Mouse (Mus musculus) right cerebral cortex, adult 2 months (tissue): Measurements from ENCODE around the gene Phc3.

Experiments used
- DNase-seq, 2 experiments: peaks; one replicate each; pipeline ENCODE4 v3.0.0; 2021 to 2022; ENCODE audit warnings: low spot score in 2 of 2

Gene Phc3

GRCm38 (mm10) chr3:30969104-30969581 lies at the start of gene Phc3:
TSS of gene Phc3 (minus strand) at chr3:30969415.
- DNase-seq = peak; percentile 92 to 93

DNA sequence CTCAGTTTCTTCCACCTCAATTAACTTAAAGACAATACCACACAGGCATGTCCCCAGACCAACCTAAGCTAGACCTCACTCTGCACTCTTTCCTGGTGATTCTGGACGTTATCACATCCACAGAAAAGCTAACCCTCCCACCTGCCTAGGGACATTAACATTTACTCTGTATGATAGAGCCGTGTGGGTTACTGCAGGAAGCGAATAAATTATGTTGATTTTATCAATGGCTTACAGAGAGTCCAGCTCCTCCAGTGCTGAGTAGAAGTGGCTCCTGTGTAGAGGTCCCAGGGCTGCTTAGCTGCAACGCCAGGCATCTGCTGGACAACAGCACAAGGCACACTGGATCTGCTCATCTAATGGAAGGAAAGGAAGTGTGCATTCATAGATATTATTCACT lies 48.4 kb upstream of the Phc3 start:
- DNase-seq = no peak

- DNase-seq = no peak
These were observed 47.5 kb upstream of the Phc3 start for GRCm38 (mm10) chr3:31016594-31017196.

- no peak for DNase-seq
These were observed 46.6 kb upstream of the Phc3 start for GRCm38 (mm10) chr3:31015682-31016443.

GRCm38 (mm10) chr3:31014374-31014773 lies 45.2 kb upstream of the Phc3 start:
- no peak for DNase-seq

- no peak for DNase-seq
These were observed 35.4 kb upstream of the Phc3 start for GRCm38 (mm10) chr3:31004320-31005209.

- DNase-seq = no peak
These were observed 31.9 kb upstream of the Phc3 start for GRCm38 (mm10) chr3:31001048-31001676.

- DNase-seq = no peak
These were observed 30.8 kb upstream of the Phc3 start for GRCm38 (mm10) chr3:31000018-31000407.

- DNase-seq = no peak
These were observed 30.3 kb upstream of the Phc3 start for GRCm38 (mm10) chr3:30999401-31000017.

DNA sequence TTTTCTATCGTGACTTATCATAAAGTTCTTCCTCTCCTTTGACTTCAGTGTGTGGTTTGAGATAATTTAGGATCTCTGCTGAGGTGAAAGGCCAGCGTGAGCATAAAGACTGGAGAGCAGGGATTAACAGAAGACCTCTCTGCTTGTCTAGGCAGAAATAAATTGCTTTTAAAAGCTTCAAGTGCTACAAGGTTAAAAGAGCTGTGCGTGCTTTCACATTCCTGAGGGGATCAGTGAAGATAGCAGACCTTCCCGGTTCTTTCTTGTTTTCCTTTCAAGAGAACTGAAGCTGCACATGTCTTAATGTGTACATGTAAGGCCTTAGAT lies 27.4 kb upstream of the Phc3 start:
- no peak for DNase-seq

GRCm38 (mm10) chr3:30995899-30996687 lies 26.9 kb upstream of the Phc3 start:
- peak in 1 of 2 experiments; percentile 57 for DNase-seq

- peak; percentile 89 to 94 for DNase-seq
These were observed 26.2 kb upstream of the Phc3 start, which contains the start of gene Prkci for GRCm38 (mm10) chr3:30995283-30995898. TSS of gene Prkci (plus strand) at chr3:30995747.

DNA sequence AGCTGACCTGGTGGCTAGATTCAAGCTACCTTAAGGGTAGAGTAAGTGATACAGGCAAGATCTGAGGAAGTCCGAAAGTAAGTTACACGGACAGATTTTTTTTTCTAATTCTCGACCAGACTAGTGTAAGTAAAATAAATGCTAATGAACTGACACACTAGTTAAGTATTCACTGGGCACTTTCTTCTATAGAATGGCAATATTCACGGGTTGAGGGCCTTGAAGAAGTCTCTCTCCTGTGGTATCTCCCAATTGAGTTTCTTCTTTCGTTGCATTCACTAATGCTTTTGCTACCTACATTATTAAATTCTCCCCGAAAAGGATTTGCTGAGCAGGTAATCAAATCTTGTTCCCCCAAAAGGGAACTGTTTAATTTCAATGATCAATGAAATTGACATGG lies 25.6 kb upstream of the Phc3 start:
- DNase-seq = no peak

DNA sequence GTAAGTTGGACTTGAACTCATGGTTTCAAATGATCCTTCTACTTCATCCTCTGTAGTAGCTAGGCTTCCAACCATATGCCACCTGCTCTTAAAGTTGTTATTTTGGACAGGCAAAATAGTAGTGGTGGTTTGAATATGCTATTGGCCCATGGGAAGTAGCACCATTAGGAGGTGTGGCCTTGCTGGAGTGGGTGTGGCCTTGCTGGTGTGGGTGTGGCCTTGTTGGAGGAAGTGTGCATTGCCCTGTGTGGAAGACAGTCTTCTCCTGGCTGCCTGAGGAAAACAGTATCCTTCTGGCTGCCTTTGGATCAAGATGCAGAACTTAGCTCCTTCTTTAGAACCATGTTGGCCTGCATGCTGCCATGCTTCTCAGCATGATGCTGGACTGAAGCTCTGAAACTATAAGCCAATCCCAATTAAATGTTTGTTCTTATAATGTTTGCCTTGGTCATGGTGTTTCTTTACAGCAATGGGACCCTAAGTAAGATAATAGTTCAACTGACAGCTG lies 23.9 kb upstream of the Phc3 start:
- no peak for DNase-seq

DNA sequence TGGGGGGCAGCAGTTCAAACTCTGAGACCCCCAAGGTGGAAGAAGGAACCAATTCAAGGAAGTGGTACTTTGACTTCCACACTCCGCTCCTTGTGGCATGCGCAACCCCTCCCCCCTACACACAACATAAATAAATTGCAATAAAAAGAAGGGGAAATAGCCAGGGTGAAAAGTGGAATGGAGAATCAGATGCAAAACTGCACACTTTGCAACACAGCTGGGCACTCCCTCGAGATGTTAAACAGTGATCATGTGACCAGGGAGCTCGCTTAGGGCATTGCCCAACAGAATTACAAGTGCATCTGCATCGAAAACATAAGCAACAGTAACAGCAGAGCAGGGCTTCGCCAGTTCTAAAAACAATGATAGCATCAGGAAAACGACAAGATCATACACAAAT lies 22.9 kb upstream of the Phc3 start:
- no peak for DNase-seq

- no peak for DNase-seq
These were observed 18.4 kb upstream of the Phc3 start for GRCm38 (mm10) chr3:30987396-30988318.

DNA sequence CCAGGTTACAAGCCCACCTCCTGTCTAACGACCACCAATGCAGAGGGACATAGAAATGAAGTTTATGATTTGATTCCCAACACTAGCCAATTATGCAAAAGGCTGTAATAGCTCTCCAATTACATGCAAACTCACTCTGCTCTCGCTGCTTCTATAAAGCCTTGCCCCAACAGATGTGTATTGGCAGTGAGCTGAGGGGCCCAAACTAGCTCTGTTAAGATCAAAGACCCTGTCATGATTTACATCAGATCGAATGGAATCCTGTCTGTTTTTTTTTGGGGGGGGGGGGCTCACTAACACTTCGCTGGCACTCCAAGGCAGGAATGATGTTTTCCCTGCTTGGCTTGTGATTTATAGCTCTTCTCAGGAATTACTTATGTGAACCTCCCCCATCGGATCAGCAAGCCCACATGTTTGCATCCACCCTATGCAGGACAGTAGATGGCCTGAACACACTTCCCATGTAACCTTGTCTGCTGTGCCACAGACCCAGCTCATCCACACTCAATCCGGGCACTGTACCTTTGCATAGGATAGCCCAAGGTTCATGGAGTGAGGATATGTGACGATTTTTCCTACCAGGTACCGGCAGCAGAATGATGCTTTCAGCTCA lies 13.8 kb upstream of the Phc3 start:
- DNase-seq = no peak

DNA sequence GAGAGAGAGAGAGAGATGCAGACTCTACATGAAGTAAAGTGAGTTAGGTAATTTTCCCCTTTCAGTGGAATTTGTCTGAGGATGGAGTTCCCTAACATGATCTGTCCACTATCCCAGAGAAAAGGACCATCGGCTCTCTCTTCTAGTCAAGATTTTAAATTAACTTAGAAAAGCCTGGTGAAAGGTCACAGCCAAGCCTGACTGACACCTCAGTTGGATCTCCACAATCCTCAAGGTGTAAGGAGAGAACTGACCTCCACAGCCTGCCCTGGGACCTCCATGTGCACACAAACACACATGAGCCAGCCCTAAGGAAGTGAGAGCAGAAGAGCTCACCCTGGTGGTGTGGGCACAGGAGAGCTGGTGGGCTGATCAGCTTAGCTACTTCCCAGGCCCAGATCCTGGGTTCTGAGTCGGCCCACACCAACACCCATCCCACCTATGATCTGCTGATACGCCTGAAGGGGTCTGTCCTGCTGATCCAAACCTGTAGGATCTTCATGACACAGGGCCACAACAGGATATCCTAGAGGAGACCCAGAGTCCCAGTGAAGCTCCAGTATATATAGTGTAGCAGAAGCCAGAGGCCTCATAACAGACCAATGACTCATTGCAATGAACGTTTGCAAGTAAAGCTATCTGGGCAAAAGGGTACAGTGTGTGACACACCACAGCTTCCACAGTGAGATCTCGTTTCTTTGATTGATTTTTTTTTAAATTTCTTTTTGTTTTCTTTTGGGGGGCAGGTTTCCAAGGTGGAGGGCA lies 12.6 kb upstream of the Phc3 start:
- no peak for DNase-seq
